Mouse (Mus musculus) forebrain, embryonic 15.5 days (tissue): ENCODE measurements at regions not wholly inside any gene's neighbourhood (a gene's known extent, or its start where the extent isn't known, plus 50 kb on each side); places are given as distances from the start of the nearest gene placed in this dataset.

Experiments
- ATAC-seq: fragments of 200-750 bp; cut with Nextera tagmentation; replicated peaks from 2 replicates; pipeline ENCODE4 v1.8.0; 2017; ENCODE audit warnings: mild to moderate bottlenecking, moderate TSS enrichment, moderate library complexity
- H3K27ac ChIP-seq: fragments of 300-500 bp; sonication (generic); replicated peaks from 2 replicates; pipeline ENCODE4 v1.5.1; 2015; ENCODE audit warnings: mild to moderate bottlenecking, inconsistent platforms
- H3K27me3 ChIP-seq: fragments of 300-500 bp; sonication (generic); 2 replicates; pipeline ENCODE4 v1.6.1; 2015; ENCODE audit warnings: inconsistent platforms
- H3K36me3 ChIP-seq: fragments of 300-500 bp; sonication (generic); 2 replicates; pipeline ENCODE4 v1.6.1; 2015; ENCODE audit warnings: mild to moderate bottlenecking, inconsistent platforms
- H3K4me1 ChIP-seq: fragments of 300-500 bp; sonication (generic); 2 replicates; pipeline ENCODE4 v1.6.1; 2015; ENCODE audit warnings: inconsistent platforms
- H3K4me2 ChIP-seq: fragments of 300-500 bp; sonication (generic); replicated peaks from 2 replicates; pipeline ENCODE4 v1.6.1; 2015; ENCODE audit warnings: mild to moderate bottlenecking, inconsistent platforms
- H3K4me3 ChIP-seq: fragments of 300-500 bp; sonication (generic); 2 replicates; pipeline ENCODE4 v1.5.1; 2015; ENCODE audit warnings: mild to moderate bottlenecking, inconsistent platforms
- H3K9ac ChIP-seq: fragments of 300-500 bp; sonication (generic); replicated peaks from 2 replicates; pipeline ENCODE4 v1.6.1; 2015; ENCODE audit warnings: mild to moderate bottlenecking, inconsistent platforms
- H3K9me3 ChIP-seq: fragments of 300-500 bp; sonication (generic); 2 replicates; pipeline ENCODE4 v1.6.1; 2016; ENCODE audit warnings: inconsistent platforms
- WGBS: fragments of 180-500 bp; shearing (Covaris S2); methylation state at CpG from one replicate; pipeline ENCODE4 v1.1.7; 2015; ENCODE audit warnings: mixed read lengths; 5-methylcytosine and 5-hydroxymethylcytosine counted together

DNA sequence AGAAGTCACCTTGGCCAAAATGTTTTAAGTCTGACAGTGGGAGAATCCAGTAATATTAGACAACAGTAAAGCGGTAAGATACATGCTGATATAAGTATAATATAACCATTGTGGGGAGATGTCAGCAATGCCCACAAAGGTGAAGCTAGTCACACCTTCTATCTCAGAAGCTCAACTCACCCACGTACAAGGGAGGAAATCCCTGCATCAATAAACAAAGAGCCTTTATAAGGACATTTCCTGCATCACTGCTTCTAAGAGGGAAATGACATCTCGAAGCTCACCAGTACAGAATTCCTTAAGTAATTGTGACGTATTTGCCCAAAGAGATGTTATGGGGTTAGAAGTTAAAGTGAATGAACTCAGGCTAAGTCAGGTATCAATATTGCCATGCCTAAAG, 186.3 kb upstream of the Lpp start:
- H3K4me2 ChIP-seq, result no peak overlapping the region
- no peak overlapping the region for H3K27ac ChIP-seq
- no peak overlapping the region for H3K4me3 ChIP-seq
- no peaks in the 10 kb centered on the region for H3K27me3 ChIP-seq
- WGBS, result 40% methylated on average over 4 of the region's 4 CpGs
- no peak overlapping the region for H3K9ac ChIP-seq
- H3K9me3 ChIP-seq, result no peaks in the 10 kb centered on the region
- ATAC-seq, result no peak
- no peaks in the 10 kb centered on the region for H3K36me3 ChIP-seq
- H3K4me1 ChIP-seq, result no peaks in the 10 kb centered on the region

DNA sequence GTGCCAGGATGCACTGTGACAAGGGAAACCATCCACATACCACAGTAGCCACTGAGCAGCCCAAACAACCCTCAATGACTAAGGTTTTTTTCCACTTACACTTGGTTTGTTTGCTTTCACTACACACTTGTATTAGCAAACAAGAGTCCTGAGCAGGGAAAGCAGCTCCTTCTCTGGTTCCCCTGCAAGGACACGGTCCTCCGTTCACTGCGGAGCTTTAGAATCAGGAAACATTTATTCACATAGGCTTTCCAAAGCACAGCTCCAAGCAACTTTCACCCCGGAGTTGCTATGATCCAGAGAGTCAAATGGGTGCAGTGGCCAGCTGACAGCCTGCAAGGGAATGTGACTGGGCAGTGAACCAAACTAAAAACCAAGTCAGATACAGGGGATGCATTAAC, 186.8 kb upstream of the Lpp start:
- ATAC-seq, result no peak
- H3K9me3 ChIP-seq, result no peaks in the 10 kb centered on the region
- no peak overlapping the region for H3K27ac ChIP-seq
- no peak overlapping the region for H3K9ac ChIP-seq
- no peaks in the 10 kb centered on the region for H3K4me1 ChIP-seq
- H3K4me2 ChIP-seq, result no peak overlapping the region
- no peaks in the 10 kb centered on the region for H3K27me3 ChIP-seq
- WGBS, result 71% methylated on average over 4 of the region's 4 CpGs
- no peaks in the 10 kb centered on the region for H3K36me3 ChIP-seq
- H3K4me3 ChIP-seq, result no peak overlapping the region

DNA sequence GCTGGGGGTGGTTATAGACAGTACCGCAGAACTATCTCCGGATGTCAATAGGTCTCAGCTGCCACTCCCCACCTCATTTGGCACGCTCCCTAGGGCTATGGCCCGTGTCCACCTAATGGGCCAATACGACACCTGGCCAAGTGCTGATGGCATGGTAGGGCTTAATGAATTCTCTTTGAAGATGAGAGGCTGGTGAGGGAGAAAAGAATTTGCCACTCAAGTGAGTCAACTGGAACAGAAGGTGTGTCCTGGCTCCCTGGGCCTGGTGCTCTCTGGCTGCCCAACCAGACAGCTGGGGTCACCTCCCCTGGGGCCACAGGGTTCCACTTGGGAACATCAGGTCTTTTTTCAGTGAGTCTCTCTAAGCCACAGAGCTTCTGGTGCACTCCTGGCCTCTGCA, 187.7 kb upstream of the Lpp start:
- Histone ChIP-seq H3K27me3 (no peaks in the 10 kb centered on the region), H3K9ac (no peak overlapping the region), H3K9me3 (no peaks in the 10 kb centered on the region), H3K4me3 (no peak overlapping the region), H3K27ac (no peak overlapping the region), H3K36me3 (no peaks in the 10 kb centered on the region), H3K4me1 (no peaks in the 10 kb centered on the region), H3K4me2 (no peak overlapping the region)
- no peak for ATAC-seq
- WGBS, result 88% methylated on average over 5 of the region's 5 CpGs

DNA sequence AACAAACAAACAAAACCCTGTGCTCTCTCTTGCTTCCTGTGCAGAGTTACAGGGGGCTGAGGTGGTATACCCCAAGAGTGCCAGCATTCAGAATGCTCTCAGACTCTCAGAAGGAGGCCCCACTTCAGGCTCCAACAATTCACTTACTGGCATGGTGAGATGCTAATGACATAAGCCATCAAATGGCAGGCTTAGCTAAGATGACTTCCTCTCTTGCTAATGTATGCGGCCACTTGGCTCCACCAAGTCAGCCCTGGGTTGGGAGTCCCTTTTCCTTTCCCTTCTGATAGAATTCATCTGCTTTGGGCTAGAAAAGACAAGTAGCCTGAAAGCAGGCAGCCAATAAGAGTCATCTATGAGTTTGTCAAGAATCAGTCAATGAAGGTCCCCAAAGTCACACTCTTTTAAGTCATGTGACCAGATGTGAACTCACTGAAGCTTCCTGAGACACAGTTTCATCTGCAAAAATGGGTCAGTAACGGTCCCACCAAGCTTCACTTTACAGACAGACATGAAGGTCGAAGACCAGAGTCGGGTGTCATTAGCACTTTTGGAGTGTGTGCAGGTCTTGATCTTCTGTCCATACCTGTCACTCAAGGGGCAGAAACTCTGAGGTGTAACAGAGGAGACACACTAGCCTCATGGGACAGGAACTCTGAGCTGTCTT, 189.1 kb upstream of the Lpp start:
- H3K36me3 ChIP-seq, result no peaks in the 10 kb centered on the region
- no peak overlapping the region for H3K9ac ChIP-seq
- 91% methylated on average over 4 of the region's 4 CpGs for WGBS
- H3K4me1 ChIP-seq, result no peaks in the 10 kb centered on the region
- H3K9me3 ChIP-seq, result no peaks in the 10 kb centered on the region
- ATAC-seq, result no peak
- no peak overlapping the region for H3K4me3 ChIP-seq
- no peak overlapping the region for H3K4me2 ChIP-seq
- no peaks in the 10 kb centered on the region for H3K27me3 ChIP-seq
- H3K27ac ChIP-seq, result no peak overlapping the region

DNA sequence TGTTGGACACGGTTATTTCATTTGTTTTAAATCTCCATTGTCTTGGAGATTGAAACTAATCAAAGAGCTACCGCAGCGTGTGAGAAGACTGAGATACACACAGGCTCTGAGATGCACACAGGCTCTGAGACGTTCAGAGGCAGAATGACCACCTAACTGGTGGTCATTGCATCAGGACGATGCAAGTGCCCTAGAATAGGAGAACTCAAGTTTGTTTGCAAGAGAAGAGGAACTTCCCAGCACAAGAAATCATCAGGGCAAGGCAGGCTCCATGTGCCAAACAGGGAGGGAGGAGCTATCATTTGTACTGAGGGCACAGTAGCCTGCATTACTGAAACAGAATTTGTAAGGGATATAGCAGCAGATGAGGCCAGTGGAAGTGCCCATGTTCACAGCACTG, 190.7 kb upstream of the Lpp start:
- Histone ChIP-seq H3K4me2 (no peak overlapping the region), H3K36me3 (no peaks in the 10 kb centered on the region), H3K9ac (no peak overlapping the region), H3K4me1 (no peaks in the 10 kb centered on the region), H3K4me3 (no peak overlapping the region), H3K27ac (no peak overlapping the region), H3K9me3 (no peaks in the 10 kb centered on the region), H3K27me3 (no peaks in the 10 kb centered on the region)
- 87% methylated on average over 5 of the region's 5 CpGs for WGBS
- ATAC-seq, result no peak

DNA sequence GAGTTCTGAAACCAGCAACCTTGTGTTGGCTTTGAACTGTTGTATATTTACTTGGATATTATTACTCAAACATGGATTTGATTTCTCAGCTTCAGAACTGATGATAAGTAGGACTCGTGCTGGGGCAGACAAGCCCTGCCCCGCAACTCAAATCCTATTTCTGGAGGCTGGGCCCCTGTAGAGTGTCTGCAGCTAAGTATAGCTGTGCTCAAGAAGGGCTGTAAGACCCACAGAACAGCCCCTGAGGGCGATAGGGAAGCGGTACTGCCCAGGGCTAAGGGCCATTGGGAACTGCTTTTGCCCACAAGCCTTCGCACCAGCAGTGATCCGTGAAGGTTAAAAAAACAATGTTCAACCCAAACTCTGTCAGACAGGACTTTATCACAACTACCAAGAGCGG, 191.9 kb upstream of the Lpp start:
- H3K4me1 ChIP-seq, result no peaks in the 10 kb centered on the region
- no peaks in the 10 kb centered on the region for H3K36me3 ChIP-seq
- H3K9ac ChIP-seq, result no peak overlapping the region
- ATAC-seq, result no peak
- no peaks in the 10 kb centered on the region for H3K9me3 ChIP-seq
- 88% methylated on average over 7 of the region's 7 CpGs for WGBS
- H3K27ac ChIP-seq, result no peak overlapping the region
- no peak overlapping the region for H3K4me2 ChIP-seq
- no peak overlapping the region for H3K4me3 ChIP-seq
- no peaks in the 10 kb centered on the region for H3K27me3 ChIP-seq

DNA sequence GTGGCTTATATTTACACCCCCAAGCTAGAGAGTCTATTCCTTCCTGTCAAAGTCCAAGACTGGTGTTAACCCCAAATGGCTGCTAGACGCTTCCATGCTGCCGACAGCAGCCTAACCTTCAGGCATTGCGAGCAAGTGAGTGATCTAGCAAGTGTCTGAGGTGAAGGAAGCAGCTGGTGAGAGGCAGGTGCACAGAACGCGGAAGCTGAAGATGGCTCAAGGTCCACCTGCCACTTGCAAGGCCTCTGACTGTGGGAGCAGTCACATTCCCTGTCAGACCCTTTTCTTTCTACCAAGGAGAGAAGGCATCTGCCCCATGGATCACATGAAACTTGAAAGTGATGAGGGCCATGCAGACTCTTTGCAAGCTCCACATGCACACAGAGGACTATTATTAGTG, 193.1 kb upstream of the Lpp start:
- no peak overlapping the region for H3K4me2 ChIP-seq
- no peak overlapping the region for H3K27ac ChIP-seq
- H3K36me3 ChIP-seq, result no peaks in the 10 kb centered on the region
- H3K27me3 ChIP-seq, result no peaks in the 10 kb centered on the region
- no peak for ATAC-seq
- no peak overlapping the region for H3K9ac ChIP-seq
- no peaks in the 10 kb centered on the region for H3K4me1 ChIP-seq
- no peak overlapping the region for H3K4me3 ChIP-seq
- 98% methylated on average over 5 of the region's 5 CpGs for WGBS
- no peaks in the 10 kb centered on the region for H3K9me3 ChIP-seq

DNA sequence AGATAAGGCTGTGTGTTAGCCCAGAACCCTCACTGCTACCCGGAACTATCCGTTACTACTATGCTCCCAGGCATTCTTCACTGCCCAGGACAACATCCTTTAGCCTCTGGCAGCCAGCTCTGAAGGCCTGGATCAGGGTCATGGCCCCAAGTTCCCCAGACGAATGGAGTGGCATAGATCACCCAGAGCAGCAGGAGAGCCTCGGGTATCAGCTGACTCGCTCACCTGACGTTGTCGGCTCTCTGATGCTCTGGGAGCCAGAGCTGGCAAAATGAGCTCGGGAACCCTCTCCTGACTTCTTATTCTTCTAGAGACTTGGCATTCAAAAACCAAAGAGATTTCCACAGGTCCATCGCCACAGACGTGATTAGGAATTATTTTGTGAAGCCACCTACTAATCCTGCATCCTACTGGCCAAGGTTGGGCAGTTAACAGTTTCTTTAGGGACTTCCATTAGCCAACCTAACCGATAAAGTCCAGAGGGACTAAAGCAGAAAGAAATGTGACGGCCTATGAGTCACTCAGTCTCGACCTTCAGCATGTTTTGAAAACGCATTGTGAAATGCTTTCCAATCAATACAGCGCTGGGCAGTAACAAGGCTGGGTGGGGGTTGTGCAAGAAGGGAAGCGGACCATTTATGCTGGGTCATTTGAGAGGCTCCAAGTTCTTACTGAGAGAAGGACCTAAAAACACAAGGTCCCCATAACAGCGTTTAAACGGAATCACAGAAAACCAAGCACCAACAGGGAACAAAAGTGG, 193.7 kb upstream of the Lpp start:
- Histone ChIP-seq H3K4me2 (no peak overlapping the region), H3K9ac (no peak overlapping the region), H3K9me3 (no peaks in the 10 kb centered on the region), H3K27me3 (no peaks in the 10 kb centered on the region), H3K27ac (no peak overlapping the region), H3K4me3 (no peak overlapping the region), H3K36me3 (no peaks in the 10 kb centered on the region), H3K4me1 (no peaks in the 10 kb centered on the region)
- no peak for ATAC-seq
- 84% methylated on average over 18 of the region's 18 CpGs for WGBS

DNA sequence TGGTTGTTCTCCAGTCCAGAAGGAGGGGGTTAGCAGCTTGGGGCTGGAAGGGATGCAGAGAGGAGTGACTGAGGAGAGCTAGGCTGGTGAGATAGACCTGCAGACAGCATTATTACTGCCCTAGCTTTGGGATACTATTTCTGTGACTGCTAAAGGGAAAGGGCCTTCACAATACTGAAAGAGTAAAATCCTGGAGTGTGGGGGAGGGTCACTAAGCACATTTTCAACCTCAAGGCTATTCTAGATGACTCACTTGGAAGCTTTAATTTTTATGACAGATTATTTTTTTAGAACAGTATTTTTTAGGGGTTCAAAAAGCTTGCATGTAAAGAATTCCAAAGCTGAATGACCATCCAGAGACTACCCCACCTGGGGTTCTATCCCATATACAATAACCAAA, 195.0 kb upstream of the Lpp start:
- Histone ChIP-seq H3K4me2 (no peak overlapping the region), H3K4me1 (peaks cover 2% of the 10 kb centered on the region; the same call in 1 of the 2 replicates), H3K4me3 (no peak overlapping the region), H3K9ac (no peak overlapping the region), H3K36me3 (no peaks in the 10 kb centered on the region), H3K27ac (no peak overlapping the region), H3K27me3 (no peaks in the 10 kb centered on the region), H3K9me3 (no peaks in the 10 kb centered on the region)
- ATAC-seq, result no peak

DNA sequence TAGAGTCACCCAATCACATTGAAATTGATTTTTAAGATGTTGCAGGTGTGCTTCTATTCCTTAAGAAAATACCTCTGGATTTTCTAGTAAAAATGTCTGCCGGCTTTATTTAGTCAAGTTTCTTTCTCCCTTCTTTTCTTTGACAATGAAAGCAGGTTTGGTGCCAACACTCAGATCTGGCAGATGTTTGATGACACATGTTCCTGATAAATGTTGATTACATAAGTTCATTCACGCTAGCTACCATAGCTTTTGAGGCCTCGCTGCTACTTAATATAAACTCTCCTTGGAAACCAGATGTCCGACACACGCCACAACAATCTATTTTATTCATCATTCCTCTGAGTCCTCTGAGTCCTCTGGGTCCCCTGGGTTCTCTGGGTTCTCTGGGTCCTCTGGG, 195.7 kb upstream of the Lpp start:
- Histone ChIP-seq H3K27ac (no peak overlapping the region), H3K9ac (no peak overlapping the region), H3K4me2 (no peak overlapping the region), H3K36me3 (no peaks in the 10 kb centered on the region), H3K27me3 (no peaks in the 10 kb centered on the region), H3K4me3 (no peak overlapping the region), H3K4me1 (peaks cover 2% of the 10 kb centered on the region; the same call in 1 of the 2 replicates), H3K9me3 (no peaks in the 10 kb centered on the region)
- WGBS, result 90% methylated on average over 5 of the region's 5 CpGs
- no peak for ATAC-seq

DNA sequence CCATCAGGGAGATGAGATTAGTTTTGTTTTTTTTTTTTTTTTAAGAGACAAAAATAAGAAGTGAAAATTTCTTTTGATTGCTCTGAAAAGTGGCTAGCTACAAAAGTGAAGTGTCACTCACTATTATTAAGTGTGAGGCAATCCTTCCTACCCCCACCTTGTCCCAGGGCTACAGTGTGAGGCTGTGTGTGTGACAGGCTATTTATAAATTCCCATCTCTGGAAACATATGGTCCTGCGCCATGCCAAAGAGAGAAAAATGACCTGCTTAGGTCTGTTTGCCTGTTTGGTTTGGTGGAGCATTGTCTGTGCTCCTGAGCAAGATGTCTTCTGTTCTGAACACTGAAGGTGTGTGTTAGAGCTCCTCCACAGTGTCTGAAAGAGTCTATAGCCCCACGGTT, 199.4 kb upstream of the Lpp start:
- Histone ChIP-seq H3K27me3 (no peaks in the 10 kb centered on the region), H3K27ac (no peak overlapping the region), H3K4me3 (no peak overlapping the region), H3K36me3 (no peaks in the 10 kb centered on the region), H3K4me1 (peaks cover 2% of the 10 kb centered on the region; the same call in 1 of the 2 replicates), H3K9me3 (no peaks in the 10 kb centered on the region), H3K4me2 (no peak overlapping the region), H3K9ac (no peak overlapping the region)
- 78% methylated on average over 2 of the region's 2 CpGs for WGBS
- ATAC-seq, result no peak

DNA sequence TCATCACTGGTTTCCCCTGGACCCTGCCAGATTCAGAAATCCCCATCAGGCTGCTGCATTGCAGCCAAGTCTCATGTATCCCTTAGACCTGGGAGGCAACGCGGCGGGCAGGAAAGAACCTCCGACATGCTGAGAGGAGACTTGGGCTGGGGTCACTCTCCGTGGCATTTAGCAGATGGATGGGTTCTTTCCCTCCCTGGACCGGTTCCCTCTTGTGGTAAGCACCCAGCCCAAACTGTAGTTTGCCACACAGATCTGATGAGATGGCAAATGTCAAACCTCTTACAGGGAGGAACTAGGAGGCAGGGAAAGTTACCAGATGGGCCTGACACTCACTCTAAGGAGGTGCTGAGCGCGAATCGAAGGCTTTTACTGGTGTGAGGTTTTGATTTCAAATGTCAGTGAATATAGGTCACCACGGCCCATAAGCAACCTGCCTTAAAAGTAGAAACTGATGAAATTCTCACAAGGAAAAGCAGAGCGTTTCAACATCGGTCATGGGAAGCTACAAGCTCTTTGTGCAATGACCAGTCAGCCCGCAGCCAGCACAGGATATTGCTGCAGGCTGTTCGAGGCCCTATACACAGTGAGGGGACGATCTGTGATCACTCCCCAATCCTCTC, 199.9 kb upstream of the Lpp start:
- H3K4me3 ChIP-seq, result no peak overlapping the region
- 76% methylated on average over 15 of the region's 15 CpGs for WGBS
- no peak overlapping the region for H3K9ac ChIP-seq
- H3K4me1 ChIP-seq, result peaks cover 2% of the 10 kb centered on the region; the same call in 1 of the 2 replicates
- no peaks in the 10 kb centered on the region for H3K27me3 ChIP-seq
- no peaks in the 10 kb centered on the region for H3K9me3 ChIP-seq
- no peak overlapping the region for H3K27ac ChIP-seq
- H3K36me3 ChIP-seq, result no peaks in the 10 kb centered on the region
- no peak for ATAC-seq
- no peak overlapping the region for H3K4me2 ChIP-seq
